Mouse (Mus musculus) intestine, embryonic 14.5 days (tissue): ENCODE data around the gene Tmem100. TPM values are rescaled to one million over a fixed set of nuclear protein-coding genes. Genes with fewer than 3 reads are reported as not detected.

Source experiments
- ATAC-seq: fragments of 200-750 bp; cut with Nextera tagmentation; replicated peaks from 2 replicates; pipeline ENCODE4 v1.8.0; 2017; ENCODE audit warnings: low read depth, moderate number of reproducible peaks, moderate TSS enrichment, moderate library complexity; ENCODE audit not compliant: low FRiP score, low TSS enrichment
- DNase-seq: peaks from one replicate; pipeline ENCODE4 v3.0.0-alpha.2; 2018; ENCODE audit warnings: low spot score
- H3K27ac ChIP-seq: fragments of 300-500 bp; sonication (generic); 2 replicates; pipeline ENCODE4 v1.5.1; 2014; ENCODE audit warnings: low read depth, mild to moderate bottlenecking, control low read depth
- H3K27me3 ChIP-seq: fragments of 300-500 bp; sonication (generic); replicated peaks from 2 replicates; pipeline ENCODE4 v1.6.1; 2014; ENCODE audit warnings: low read length, control low read depth; ENCODE audit not compliant: control insufficient read depth, insufficient read depth
- H3K36me3 ChIP-seq: fragments of 300-500 bp; sonication (generic); 2 replicates; pipeline ENCODE4 v1.6.1; 2014; ENCODE audit warnings: low read length, control low read depth; ENCODE audit not compliant: control insufficient read depth, insufficient read depth
- H3K4me1 ChIP-seq: fragments of 300-500 bp; sonication (generic); replicated peaks from 2 replicates; pipeline ENCODE4 v1.6.1; 2014; ENCODE audit warnings: low read length, control low read depth, mixed read lengths; ENCODE audit not compliant: control insufficient read depth, insufficient read depth
- H3K4me2 ChIP-seq: fragments of 300-500 bp; sonication (generic); 2 replicates; pipeline ENCODE4 v1.6.1; 2014; ENCODE audit warnings: low read length
- H3K4me3 ChIP-seq: fragments of 300-500 bp; sonication (generic); 2 replicates; pipeline ENCODE4 v1.5.1; 2014; ENCODE audit warnings: low read depth, low read length, control low read depth, mixed read lengths
- H3K9ac ChIP-seq: fragments of 300-500 bp; sonication (generic); 2 replicates; pipeline ENCODE4 v1.6.1; 2014; ENCODE audit warnings: mild to moderate bottlenecking, low read length
- H3K9me3 ChIP-seq: fragments of 300-500 bp; sonication (generic); 2 replicates; pipeline ENCODE4 v1.6.1; 2016; ENCODE audit warnings: low read length, control low read depth; ENCODE audit not compliant: control insufficient read depth
- WGBS: fragments of 180-500 bp; shearing (Covaris S2); extraction: QIAGEN DNeasy Blood & Tissue Kit; methylation state at CpG from one replicate; pipeline ENCODE4 v1.1.7; 2014; 5-methylcytosine and 5-hydroxymethylcytosine counted together
- polyA plus RNA-seq: library from polyadenylated mRNA; unstranded; fragments of >200 nt; fragmentation: Nextera tagmentation; extraction: Ambion mirVana; gene quantifications from 2 replicates; pipeline ENCODE4 v1.2.1, GENCODE M21; 2014

The Tmem100 gene
- polyA plus RNA-seq = 17.3 and 19.2 TPM in 2 replicates

- no peaks in the 10 kb centered on the region for H3K9me3 ChIP-seq
- peak within 1 kb of the TSS; percentile 54 for H3K4me2 ChIP-seq
- H3K27me3 ChIP-seq = 0 out of 2 replicates have a peak, but pooled peaks cover 3% of the 10 kb centered on the region
- H3K27ac ChIP-seq = no peak within 1 kb of the TSS
- H3K4me1 ChIP-seq = peaks cover 14% of the 10 kb centered on the region; the same call in 1 of the 2 replicates
- peak within 1 kb of the TSS; percentile 51 for H3K9ac ChIP-seq
- no peaks in the 10 kb centered on the region for H3K36me3 ChIP-seq
- WGBS = 52% methylated on average over 13 of the region's 13 CpGs
- peak within 1 kb of the TSS; percentile 40 for H3K4me3 ChIP-seq
- ATAC-seq = no peak
- DNase-seq = peak; percentile 48
Observed at GRCm38 (mm10) chr11:90029841-90030398, at the start of gene Tmem100. Gene Tmem100, plus strand, starts transcription at chr11:90030348.

- Histone ChIP-seq H3K9me3 (no peaks in the 10 kb centered on the region), H3K4me1 (peaks cover 7% of the 10 kb centered on the region), H3K36me3 (no peaks in the 10 kb centered on the region), H3K27me3 (no peaks in the 10 kb centered on the region), H3K27ac (no peak overlapping the region), H3K9ac (no peak overlapping the region), H3K4me2 (no peak overlapping the region), H3K4me3 (no peak overlapping the region)
- DNase-seq = no peak
- WGBS = 72% methylated on average over 2 of the region's 2 CpGs
- no peak for ATAC-seq
Observed at GRCm38 (mm10) chr11:89982918-89983317, 47.2 kb upstream of the Tmem100 start.

GRCm38 (mm10) chr11:89984436-89984835 is 45.7 kb upstream of the Tmem100 start:
- DNase-seq (no peak), ATAC-seq (no peak)
- H3K9me3 ChIP-seq = no peaks in the 10 kb centered on the region
- H3K27ac ChIP-seq = no peak overlapping the region
- no peak overlapping the region for H3K4me2 ChIP-seq
- H3K36me3 ChIP-seq = no peaks in the 10 kb centered on the region
- H3K27me3 ChIP-seq = no peaks in the 10 kb centered on the region
- no peaks in the 10 kb centered on the region for H3K4me1 ChIP-seq
- WGBS = 94% methylated on average over 5 of the region's 5 CpGs
- H3K9ac ChIP-seq = no peak overlapping the region
- H3K4me3 ChIP-seq = no peak overlapping the region

- H3K4me2 ChIP-seq = no peak overlapping the region
- no peak for ATAC-seq
- WGBS = 76% methylated on average over 10 of the region's 10 CpGs
Observed at GRCm38 (mm10) chr11:89985200-89986187, 44.7 kb upstream of the Tmem100 start.

GRCm38 (mm10) chr11:89986516-89986915 is 43.6 kb upstream of the Tmem100 start:
- H3K4me2 ChIP-seq = no peak overlapping the region
- H3K9ac ChIP-seq = no peak overlapping the region
- no peak overlapping the region for H3K27ac ChIP-seq
- no peaks in the 10 kb centered on the region for H3K4me1 ChIP-seq
- H3K4me3 ChIP-seq = no peak overlapping the region
- ATAC-seq (no peak), DNase-seq (no peak)
- 90% methylated on average over 8 of the region's 8 CpGs for WGBS
- H3K27me3 ChIP-seq = no peaks in the 10 kb centered on the region
- H3K9me3 ChIP-seq = no peaks in the 10 kb centered on the region
- H3K36me3 ChIP-seq = no peaks in the 10 kb centered on the region

More at GRCm38 (mm10) chr11:89985200-89986187, 44.7 kb upstream of the Tmem100 start:
- no peak for DNase-seq
- no peaks in the 10 kb centered on the region for H3K36me3 ChIP-seq
- no peak overlapping the region for H3K9ac ChIP-seq
- no peaks in the 10 kb centered on the region for H3K9me3 ChIP-seq
- H3K27me3 ChIP-seq = no peaks in the 10 kb centered on the region
- H3K4me3 ChIP-seq = no peak overlapping the region
- no peak overlapping the region for H3K27ac ChIP-seq
- H3K4me1 ChIP-seq = no peaks in the 10 kb centered on the region

GRCm38 (mm10) chr11:89988936-89989589 is 41.1 kb upstream of the Tmem100 start:
- Histone ChIP-seq H3K9ac (no peak overlapping the region), H3K9me3 (no peaks in the 10 kb centered on the region), H3K4me3 (no peak overlapping the region), H3K27me3 (no peaks in the 10 kb centered on the region), H3K36me3 (no peaks in the 10 kb centered on the region), H3K27ac (no peak overlapping the region), H3K4me2 (no peak overlapping the region), H3K4me1 (peaks cover 4% of the 10 kb centered on the region; the same call in 1 of the 2 replicates)
- WGBS = 24% methylated on average over 8 of the region's 8 CpGs
- ATAC-seq (peak; percentile 81), DNase-seq (peak; percentile 89)

GRCm38 (mm10) chr11:89991661-89992060 is 38.5 kb upstream of the Tmem100 start:
- no peak for ATAC-seq
- no peaks in the 10 kb centered on the region for H3K27me3 ChIP-seq
- no peak overlapping the region for H3K9ac ChIP-seq
- H3K9me3 ChIP-seq = no peaks in the 10 kb centered on the region
- H3K4me2 ChIP-seq = no peak overlapping the region
- no peak overlapping the region for H3K4me3 ChIP-seq
- no peak overlapping the region for H3K27ac ChIP-seq
- peaks cover 8% of the 10 kb centered on the region; the same call in 1 of the 2 replicates for H3K4me1 ChIP-seq
- no peak for DNase-seq
- no peaks in the 10 kb centered on the region for H3K36me3 ChIP-seq

GRCm38 (mm10) chr11:89994706-89995105 is 35.4 kb upstream of the Tmem100 start:
- Histone ChIP-seq H3K9me3 (no peaks in the 10 kb centered on the region), H3K4me2 (no peak overlapping the region), H3K4me3 (no peak overlapping the region), H3K4me1 (peaks cover 8% of the 10 kb centered on the region; the same call in 1 of the 2 replicates), H3K27ac (no peak overlapping the region), H3K9ac (no peak overlapping the region), H3K27me3 (no peaks in the 10 kb centered on the region), H3K36me3 (no peaks in the 10 kb centered on the region)
- 74% methylated on average over 2 of the region's 2 CpGs for WGBS
- DNase-seq (no peak), ATAC-seq (no peak)
